Mouse (Mus musculus) hindbrain, embryonic 16.5 days (tissue): ENCODE measurements around the gene Cd59a. TPM values are rescaled to one million over a fixed set of nuclear protein-coding genes. Genes with fewer than 3 reads are reported as not detected.
"Not testable (repeated sequence)": the region's sequence is repeated elsewhere in the genome, so short reads cannot be mapped to it uniquely, and the experiment has no call there.

Experiments
- ATAC-seq: fragments of 200-750 bp; cut with Nextera tagmentation; 2 replicates; pipeline ENCODE4 v1.8.0; 2017; ENCODE audit warnings: moderate TSS enrichment, moderate library complexity
- H3K27ac ChIP-seq: fragments of 300-500 bp; sonication (generic); 2 replicates; pipeline ENCODE4 v1.5.1; 2014; ENCODE audit warnings: low read depth, mild to moderate bottlenecking, control low read depth, low read length, moderate library complexity
- H3K27me3 ChIP-seq: fragments of 300-500 bp; sonication (generic); replicated peaks from 2 replicates; pipeline ENCODE4 v1.6.1; 2014; ENCODE audit warnings: low read length; ENCODE audit not compliant: control insufficient read depth, insufficient read depth
- H3K36me3 ChIP-seq: fragments of 300-500 bp; sonication (generic); 2 replicates; pipeline ENCODE4 v1.6.1; 2014; ENCODE audit warnings: mild to moderate bottlenecking, low read length, moderate library complexity, mixed read lengths; ENCODE audit not compliant: control insufficient read depth, insufficient read depth
- H3K4me1 ChIP-seq: fragments of 300-500 bp; sonication (generic); 2 replicates; pipeline ENCODE4 v1.6.1; 2014; ENCODE audit warnings: low read depth, low read length; ENCODE audit not compliant: control insufficient read depth, insufficient read depth
- H3K4me2 ChIP-seq: fragments of 300-500 bp; sonication (generic); 2 replicates; pipeline ENCODE4 v1.6.1; 2014; ENCODE audit warnings: mild to moderate bottlenecking, low read length, control low read depth, moderate library complexity
- H3K4me3 ChIP-seq: fragments of 300-500 bp; sonication (generic); 2 replicates; pipeline ENCODE4 v1.5.1; 2014; ENCODE audit warnings: mild to moderate bottlenecking, low read length, control low read depth, moderate library complexity
- H3K9ac ChIP-seq: fragments of 300-500 bp; sonication (generic); 2 replicates; pipeline ENCODE4 v1.6.1; 2014; ENCODE audit warnings: low read depth, mild to moderate bottlenecking, control low read depth, low read length, moderate library complexity
- H3K9me3 ChIP-seq: fragments of 300-500 bp; sonication (generic); 2 replicates; pipeline ENCODE4 v1.6.1; 2014; ENCODE audit warnings: mild to moderate bottlenecking, low read length, moderate library complexity; ENCODE audit not compliant: control insufficient read depth
- WGBS: fragments of 180-500 bp; shearing (Covaris S2); extraction: QIAGEN DNeasy Blood & Tissue Kit; methylation state at CpG from one replicate; pipeline ENCODE4 v1.1.7; 2014; 5-methylcytosine and 5-hydroxymethylcytosine counted together
- polyA plus RNA-seq: library from polyadenylated mRNA; unstranded; fragments of >200 nt; fragmentation: Nextera tagmentation; extraction: Ambion mirVana; gene quantifications from 2 replicates; pipeline ENCODE4 v1.2.1, GENCODE M21; 2015

The Cd59a gene
- polyA plus RNA-seq, 1 experiment from 2014 or later = 15.3 TPM

GRCm38 (mm10) chr2:104113563-104113962, 18.0 kb downstream of the Cd59a start:
- not testable (repeated sequence) for H3K4me2 ChIP-seq, H3K4me3 ChIP-seq, H3K27me3 ChIP-seq, H3K9me3 ChIP-seq, ATAC-seq, H3K27ac ChIP-seq, H3K9ac ChIP-seq, H3K4me1 ChIP-seq, H3K36me3 ChIP-seq

- Histone ChIP-seq H3K4me3 (no peak overlapping the region), H3K27ac (no peak overlapping the region), H3K9me3 (no peaks in the 10 kb centered on the region), H3K27me3 (no peaks in the 10 kb centered on the region), H3K4me1 (no peaks in the 10 kb centered on the region), H3K9ac (no peak overlapping the region), H3K36me3 (no peaks in the 10 kb centered on the region), H3K4me2 (no peak overlapping the region)
- WGBS = 74% methylated on average over 3 of the region's 3 CpGs
- no peak for ATAC-seq
These were observed 19.3 kb downstream of the Cd59a start for GRCm38 (mm10) chr2:104114898-104115297.

- not testable (repeated sequence) for ATAC-seq, H3K9me3 ChIP-seq
These were observed 21.6 kb downstream of the Cd59a start for GRCm38 (mm10) chr2:104117173-104117572.

DNA sequence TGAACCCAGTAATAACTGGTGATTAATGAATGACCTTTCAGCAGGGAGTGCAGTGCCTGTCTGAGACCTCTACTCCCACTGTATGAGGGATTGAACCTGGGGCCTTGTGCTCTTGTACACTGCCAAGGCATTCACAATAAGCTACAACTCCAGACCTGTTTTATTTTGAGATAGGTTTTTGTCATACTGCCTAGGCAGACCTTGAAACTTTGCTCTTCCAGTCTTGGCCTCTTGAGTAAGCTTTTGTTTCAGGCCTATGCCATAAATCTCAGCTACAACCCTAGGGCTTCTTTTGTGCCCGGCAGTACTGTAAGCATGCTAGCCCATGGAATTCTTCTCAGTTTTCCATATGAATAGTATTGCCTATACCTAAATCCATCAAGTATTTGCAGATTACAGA, 23.5 kb downstream of the Cd59a start:
- H3K4me3 ChIP-seq = no peak overlapping the region
- no peaks in the 10 kb centered on the region for H3K9me3 ChIP-seq
- no peaks in the 10 kb centered on the region for H3K27me3 ChIP-seq
- H3K4me1 ChIP-seq = peaks cover 5% of the 10 kb centered on the region
- 70% methylated on average over 1 of the region's 1 CpGs for WGBS
- no peak for ATAC-seq
- no peak overlapping the region for H3K9ac ChIP-seq
- no peaks in the 10 kb centered on the region for H3K36me3 ChIP-seq
- H3K27ac ChIP-seq = no peak overlapping the region
- H3K4me2 ChIP-seq = no peak overlapping the region

More at GRCm38 (mm10) chr2:104117173-104117572, 21.6 kb downstream of the Cd59a start:
- H3K9ac ChIP-seq, H3K36me3 ChIP-seq, H3K4me1 ChIP-seq, H3K4me3 ChIP-seq, H3K27ac ChIP-seq, H3K27me3 ChIP-seq, H3K4me2 ChIP-seq: not testable (repeated sequence)

DNA sequence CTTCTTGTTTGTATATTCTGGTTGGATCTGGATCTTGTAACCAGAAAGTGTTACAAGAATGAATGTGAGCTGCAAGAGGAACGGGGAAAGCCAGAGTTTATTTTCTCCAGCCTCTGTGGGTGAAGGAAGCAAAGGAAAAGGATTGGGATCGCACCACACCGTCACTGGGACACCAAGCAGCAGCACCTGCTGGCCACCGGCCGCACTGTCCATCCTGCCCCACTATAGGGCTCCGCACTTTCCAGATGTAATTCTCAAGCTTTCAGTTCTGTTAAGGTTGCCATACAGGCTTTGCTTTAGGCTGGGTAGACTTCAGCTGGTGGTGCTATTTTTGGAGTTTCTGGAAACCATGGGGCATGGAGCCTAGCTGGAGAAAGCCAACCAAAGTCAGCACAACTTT, 24.7 kb downstream of the Cd59a start:
- Histone ChIP-seq H3K4me3 (no peak overlapping the region), H3K27ac (no peak overlapping the region), H3K9ac (no peak overlapping the region), H3K9me3 (no peaks in the 10 kb centered on the region), H3K27me3 (no peaks in the 10 kb centered on the region), H3K36me3 (no peaks in the 10 kb centered on the region), H3K4me1 (peaks cover 5% of the 10 kb centered on the region), H3K4me2 (no peak overlapping the region)
- no peak for ATAC-seq
- 63% methylated on average over 6 of the region's 6 CpGs for WGBS

DNA sequence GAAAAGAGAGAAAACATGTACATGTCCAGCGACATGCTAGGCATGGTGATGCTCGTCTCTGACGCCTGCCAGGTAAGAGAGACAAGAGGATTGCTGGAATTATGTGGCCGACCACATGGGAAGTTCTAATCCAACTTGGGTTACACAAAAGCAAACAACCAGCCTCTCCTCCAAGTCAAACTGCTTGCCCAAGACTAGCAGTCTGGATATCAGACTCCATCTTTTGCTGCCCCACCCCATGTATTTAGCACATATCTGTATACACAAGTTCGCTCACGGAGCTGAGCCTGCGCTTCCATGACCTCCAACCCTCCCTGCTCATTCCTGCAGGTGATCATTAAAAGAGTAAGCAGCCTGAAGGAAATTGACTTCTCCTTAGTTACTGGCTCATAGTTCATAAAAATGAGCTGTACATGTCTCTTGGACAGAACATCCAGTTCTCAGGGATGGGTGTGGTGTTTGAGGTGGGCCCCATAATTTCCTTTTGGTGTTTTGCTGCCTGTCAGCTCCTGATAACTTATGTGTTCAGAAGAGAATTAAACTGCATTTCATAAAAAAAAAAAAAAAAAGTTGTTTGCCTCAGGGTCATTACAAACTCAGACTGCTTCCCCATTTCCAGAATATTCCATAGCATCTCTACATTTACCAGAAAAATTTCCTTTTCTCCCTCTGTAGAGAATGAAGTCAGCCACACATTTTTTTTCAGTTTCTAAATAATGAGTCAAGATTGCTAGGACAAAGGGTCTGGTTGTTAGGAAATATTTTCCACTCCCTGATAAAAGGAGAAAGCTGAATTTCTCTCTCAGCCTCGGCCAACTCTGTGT, 26.3 kb downstream of the Cd59a start:
- Histone ChIP-seq H3K27me3 (peaks cover 4% of the 10 kb centered on the region), H3K9me3 (no peaks in the 10 kb centered on the region), H3K4me1 (peaks cover 5% of the 10 kb centered on the region), H3K36me3 (no peaks in the 10 kb centered on the region), H3K9ac (peak overlapping the region; percentile 56), H3K4me2 (peak overlapping the region; percentile 64), H3K27ac (peak overlapping the region; percentile 66), H3K4me3 (peak overlapping the region; percentile 80)
- 80% methylated on average over 8 of the region's 8 CpGs for WGBS
- ATAC-seq = no peak

DNA sequence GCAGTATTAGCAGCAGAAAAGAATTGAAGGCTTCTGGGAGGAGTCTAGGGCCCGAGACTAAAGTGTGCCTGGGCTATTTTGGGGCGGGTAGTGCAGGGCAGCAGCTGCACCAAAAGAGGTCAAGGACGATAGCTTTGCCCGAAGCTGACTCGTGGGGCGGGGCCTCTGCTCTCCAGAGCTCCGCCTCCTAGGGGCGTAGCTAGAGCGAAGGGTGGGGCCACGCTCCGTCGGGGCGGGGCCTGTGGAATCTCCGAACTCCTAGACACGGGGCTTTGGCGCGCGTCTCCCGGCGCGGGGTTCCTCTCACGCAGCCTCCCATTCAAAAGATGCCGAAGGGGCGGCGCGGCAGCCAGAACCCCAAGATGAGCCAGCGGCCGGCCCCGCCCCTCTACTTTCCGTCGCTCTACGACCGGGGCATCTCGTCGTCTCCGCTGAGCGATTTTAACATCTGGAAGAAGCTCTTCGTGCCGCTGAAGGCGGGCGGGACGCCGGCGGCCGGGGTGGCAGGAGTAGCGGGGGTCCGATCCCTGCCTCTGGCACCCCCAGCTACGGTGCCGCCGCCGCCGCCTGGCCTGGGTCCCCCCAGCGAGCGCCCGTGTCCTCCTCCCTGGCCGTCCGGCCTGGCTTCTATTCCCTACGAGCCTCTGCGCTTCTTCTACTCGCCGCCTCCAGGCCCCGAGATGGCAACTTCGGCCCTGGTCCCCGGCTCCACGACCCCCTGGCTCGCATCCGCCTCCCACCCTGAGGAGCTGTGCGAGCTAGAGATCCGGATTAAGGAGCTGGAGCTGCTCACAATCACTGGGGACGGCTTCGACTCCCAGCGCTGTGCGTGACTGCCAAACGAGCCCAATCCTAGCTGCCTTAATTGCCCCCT, 27.1 kb downstream of the Cd59a start, which contains the start of gene A930018P22Rik:
Gene A930018P22Rik (plus strand): TSS at position 265 of the 874 bp plus-strand sequence.
- ATAC-seq = peak; percentile 97
- WGBS = under 1% methylated on average over 70 of the region's 74 CpGs
- no peaks in the 10 kb centered on the region for H3K36me3 ChIP-seq

GRCm38 (mm10) chr2:104123540-104123939, 27.9 kb downstream of the Cd59a start:
- no peak overlapping the region; the same call in 1 of the 2 replicates for H3K9ac ChIP-seq

More for the DNA sequence above, 27.1 kb downstream of the Cd59a start, which contains the start of gene A930018P22Rik:
- H3K4me2 ChIP-seq = peak within 1 kb of the TSS; percentile 64
- peaks cover 5% of the 10 kb centered on the region for H3K4me1 ChIP-seq
- peaks cover 4% of the 10 kb centered on the region for H3K27me3 ChIP-seq
- no peaks in the 10 kb centered on the region for H3K9me3 ChIP-seq
- peak within 1 kb of the TSS; percentile 80 for H3K4me3 ChIP-seq
- peak within 1 kb of the TSS; percentile 80 for H3K9ac ChIP-seq
- peak within 1 kb of the TSS; percentile 66 for H3K27ac ChIP-seq

DNA sequence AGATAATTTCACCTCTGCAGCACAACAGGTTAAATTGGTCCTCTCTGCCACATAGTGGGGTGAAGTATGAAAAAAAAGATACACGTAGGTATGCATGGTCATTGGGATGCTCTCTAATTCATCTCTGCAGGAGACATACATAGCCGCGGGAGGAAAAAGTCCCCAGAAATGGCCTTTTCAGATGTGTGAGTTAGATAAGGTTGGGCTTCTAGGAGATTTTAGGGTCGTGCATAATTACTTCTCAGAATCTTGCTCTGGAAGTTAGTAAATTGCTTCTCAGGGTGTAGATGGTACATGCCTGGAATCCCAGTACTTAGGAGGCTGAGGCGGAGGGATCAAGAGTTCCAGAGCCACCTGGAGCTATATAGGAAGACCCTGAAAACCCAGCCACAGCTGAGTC, 28.5 kb downstream of the Cd59a start:
- no peak overlapping the region for H3K4me2 ChIP-seq
- H3K36me3 ChIP-seq = no peaks in the 10 kb centered on the region
- ATAC-seq = no peak
- peaks cover 4% of the 10 kb centered on the region for H3K27me3 ChIP-seq
- WGBS = 76% methylated on average over 5 of the region's 5 CpGs
- no peak overlapping the region for H3K27ac ChIP-seq
- H3K4me1 ChIP-seq = peaks cover 5% of the 10 kb centered on the region
- H3K9ac ChIP-seq = no peak overlapping the region
- H3K4me3 ChIP-seq = no peak overlapping the region
- no peaks in the 10 kb centered on the region for H3K9me3 ChIP-seq

More at GRCm38 (mm10) chr2:104123540-104123939, 27.9 kb downstream of the Cd59a start:
- ATAC-seq = no peak
- Histone ChIP-seq H3K9me3 (no peaks in the 10 kb centered on the region), H3K36me3 (no peaks in the 10 kb centered on the region), H3K27ac (no peak overlapping the region), H3K4me3 (peak overlapping the region; percentile 80; the same call in 1 of the 2 replicates), H3K27me3 (peaks cover 4% of the 10 kb centered on the region), H3K4me1 (peaks cover 5% of the 10 kb centered on the region), H3K4me2 (peak overlapping the region; percentile 64)
- WGBS = 39% methylated on average over 3 of the region's 3 CpGs
